Mouse (Mus musculus) MEL (cell line): ENCODE data around the gene Traf3.

Source experiments
- UBTF ChIP-seq: IDR thresholded peaks from 2 replicates; pipeline ENCODE4 v1.6.1; 2012; ENCODE audit warnings: low read depth, mild to moderate bottlenecking, inconsistent platforms, low read length, improper control_type of control experiment, moderate library complexity, borderline replicate concordance; ENCODE audit not compliant: insufficient read depth
- ZC3H11A ChIP-seq: IDR thresholded peaks from 2 replicates; pipeline ENCODE4 v1.6.1; 2012; ENCODE audit warnings: low read depth, mild to moderate bottlenecking, inconsistent platforms, low read length, improper control_type of control experiment

DNA sequence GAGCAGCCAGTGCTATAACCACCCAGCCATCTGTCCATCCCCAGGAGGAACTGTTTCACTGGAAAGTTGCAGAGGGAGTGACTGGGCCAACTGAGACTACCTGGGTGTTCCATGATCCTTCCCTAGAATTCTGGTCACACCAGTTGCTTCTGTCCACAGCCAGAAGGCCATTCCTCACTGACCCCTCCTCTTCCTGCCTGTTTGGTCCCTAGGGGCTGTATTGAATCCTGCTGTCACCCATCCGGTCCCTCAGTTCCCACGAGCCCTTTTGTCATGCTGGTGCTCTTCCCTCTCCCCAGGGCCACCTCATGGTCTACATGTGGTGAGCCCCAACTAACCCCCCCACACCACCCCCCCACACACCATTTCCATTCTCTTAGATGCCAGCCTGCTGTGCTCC is 24.7 kb downstream of the Traf3 start:
- TF ChIP-seq UBTF (no peak), ZC3H11A (no peak)
